Mouse (Mus musculus) cerebellum, adult (tissue): Measurements from ENCODE around the gene Ano6.
"Not testable (repeated sequence)": the region's sequence is repeated elsewhere in the genome, so short reads cannot be mapped to it uniquely, and the experiment has no call there.

Experiments
- ATAC-seq: cut with Nextera tagmentation; 2 replicates; pipeline ENCODE4 v1.9.2; 2017; ENCODE audit warnings: mild to moderate bottlenecking, moderate library complexity, mixed read lengths; ENCODE audit not compliant: insufficient number of reproducible peaks, low FRiP score, low TSS enrichment

Ano6 gene

DNA sequence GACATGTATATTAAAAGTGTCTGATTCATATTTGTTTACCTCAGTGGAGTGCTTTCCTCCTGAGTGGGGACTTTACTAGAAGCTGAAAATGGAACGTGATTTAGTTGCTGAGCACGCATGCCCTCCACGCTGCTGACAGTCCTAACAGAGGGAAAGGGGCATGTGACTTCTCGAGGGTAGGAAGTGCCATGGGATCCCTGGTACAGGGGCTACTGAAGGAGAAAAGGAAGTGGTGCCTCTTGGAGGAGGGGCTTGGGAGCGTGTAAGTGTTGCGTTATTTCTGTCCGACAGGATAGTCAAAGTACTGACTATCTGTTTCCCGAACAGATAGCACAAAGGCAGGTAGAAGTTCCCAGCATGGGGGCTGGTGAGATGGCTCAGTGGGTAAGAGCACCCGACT lies 31.5 kb downstream of the Ano6 start:
- no peak for ATAC-seq

- ATAC-seq, result no peak
These were observed 33.0 kb downstream of the Ano6 start for GRCm38 (mm10) chr15:95823383-95824306.

DNA sequence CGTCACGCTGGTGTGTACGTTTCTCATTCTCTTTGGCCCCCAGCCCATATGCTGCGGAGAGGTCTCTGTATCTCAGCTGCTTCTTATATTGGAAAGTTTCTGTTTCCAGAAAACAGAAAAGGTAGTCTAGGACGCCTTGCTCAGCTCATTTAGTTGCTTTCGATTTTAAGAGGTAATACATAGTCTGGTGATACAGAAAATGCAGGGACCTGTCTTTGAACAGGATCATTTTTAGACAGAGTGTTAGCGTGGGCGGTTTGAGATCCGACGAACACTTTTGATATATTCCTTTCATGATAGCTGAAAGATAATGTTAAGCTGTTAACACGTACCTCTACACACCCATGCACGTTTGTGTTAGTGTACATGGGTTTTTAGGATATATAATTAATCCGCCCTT lies 35.9 kb downstream of the Ano6 start:
- ATAC-seq, result no peak

DNA sequence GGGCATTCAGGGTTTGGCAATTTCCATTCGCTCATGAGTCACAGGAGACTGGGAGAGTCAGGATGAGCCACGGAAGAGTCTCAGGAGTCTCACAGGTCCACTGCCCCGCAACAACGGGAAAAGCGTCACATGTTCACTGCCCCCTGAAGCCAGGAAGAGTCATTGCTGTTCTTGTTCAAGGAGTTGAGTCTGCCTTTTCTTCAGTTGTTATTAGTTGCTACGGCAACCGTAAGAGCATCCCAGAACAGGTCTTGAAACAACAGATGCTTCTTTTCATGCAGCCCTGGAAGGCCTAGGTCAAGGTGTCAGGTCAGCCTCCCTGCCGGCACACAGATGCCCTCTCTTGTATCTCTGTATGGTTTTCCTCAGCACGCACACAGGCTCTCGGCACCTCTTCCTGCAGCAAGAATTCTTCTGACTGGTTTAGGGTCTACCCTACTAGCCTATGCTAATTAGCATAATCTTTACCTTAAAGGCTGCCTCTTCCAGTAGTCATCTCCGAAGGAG lies 36.9 kb downstream of the Ano6 start:
- ATAC-seq, result no peak

DNA sequence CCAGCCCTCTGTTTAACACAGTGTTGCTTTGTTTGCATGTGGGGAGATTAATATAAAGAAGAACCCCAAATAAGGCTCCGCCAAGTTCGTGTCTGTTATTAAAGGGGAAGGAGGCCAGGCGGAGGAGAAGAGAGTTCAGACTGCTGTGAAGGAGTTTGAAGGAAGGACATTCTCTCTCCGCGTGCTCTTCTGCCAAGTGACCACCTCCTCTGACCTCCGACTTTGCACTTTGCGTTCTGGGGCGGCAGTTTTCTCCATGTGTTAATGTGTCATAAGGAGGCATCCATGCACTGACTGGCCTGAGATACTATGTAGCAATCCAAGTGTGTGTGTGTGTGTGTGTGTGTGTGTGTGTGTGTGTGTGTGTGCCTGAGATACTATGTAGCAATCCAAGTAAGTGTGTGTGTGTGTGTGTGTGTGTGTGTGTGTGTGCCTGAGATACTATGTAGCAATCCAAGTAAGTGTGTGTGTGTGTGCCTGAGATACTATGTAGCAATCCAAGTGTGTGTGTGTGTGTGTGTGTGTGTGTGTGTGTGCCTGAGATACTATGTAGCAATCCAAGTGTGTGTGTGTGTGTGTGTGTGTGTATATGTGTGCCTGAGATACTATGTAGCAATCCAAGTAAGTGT lies 37.5 kb downstream of the Ano6 start:
- ATAC-seq, result not testable (repeated sequence)

GRCm38 (mm10) chr15:95828647-95829254 lies 38.1 kb downstream of the Ano6 start:
- no peak for ATAC-seq

DNA sequence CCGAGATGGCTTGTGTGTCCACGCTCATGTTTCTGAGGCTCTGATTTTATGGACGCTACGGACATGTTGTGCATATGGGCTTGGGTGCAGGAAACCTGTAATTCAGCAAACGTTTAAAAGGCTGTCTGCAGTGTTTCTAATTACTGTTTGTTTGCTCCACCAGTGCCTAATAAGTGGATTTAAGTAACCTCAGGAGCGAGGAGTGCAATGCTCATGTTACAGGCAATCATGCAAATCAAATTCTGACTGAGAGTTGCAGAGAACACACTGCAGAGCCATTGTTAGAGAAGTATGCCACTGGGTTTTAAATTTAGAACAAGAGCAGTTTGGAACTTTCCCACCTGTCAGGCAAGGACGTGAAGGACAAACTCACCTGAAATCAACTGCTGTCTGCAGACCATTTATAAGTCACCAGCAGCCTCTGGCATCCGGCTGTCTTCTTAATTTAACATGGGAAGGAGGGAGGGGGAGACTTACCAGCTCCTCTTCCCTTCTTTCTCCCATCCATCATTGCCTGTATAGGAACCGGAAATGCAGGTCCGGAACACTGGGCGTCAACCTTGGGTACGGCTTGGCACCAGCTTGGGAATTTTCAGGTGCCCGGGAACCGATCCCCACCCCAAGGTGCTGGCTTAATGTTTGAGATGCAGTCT lies 39.0 kb downstream of the Ano6 start:
- no peak for ATAC-seq

GRCm38 (mm10) chr15:95830206-95830560 lies 39.5 kb downstream of the Ano6 start:
- no peak for ATAC-seq

GRCm38 (mm10) chr15:95833292-95833691 lies 42.6 kb downstream of the Ano6 start:
- no peak for ATAC-seq

- ATAC-seq, result no peak
These were observed 45.4 kb downstream of the Ano6 start for GRCm38 (mm10) chr15:95836077-95836476.

GRCm38 (mm10) chr15:95836646-95837434 lies 46.2 kb downstream of the Ano6 start:
- ATAC-seq, result no peak

- no peak for ATAC-seq
These were observed 46.9 kb downstream of the Ano6 start for GRCm38 (mm10) chr15:95837570-95837969.

DNA sequence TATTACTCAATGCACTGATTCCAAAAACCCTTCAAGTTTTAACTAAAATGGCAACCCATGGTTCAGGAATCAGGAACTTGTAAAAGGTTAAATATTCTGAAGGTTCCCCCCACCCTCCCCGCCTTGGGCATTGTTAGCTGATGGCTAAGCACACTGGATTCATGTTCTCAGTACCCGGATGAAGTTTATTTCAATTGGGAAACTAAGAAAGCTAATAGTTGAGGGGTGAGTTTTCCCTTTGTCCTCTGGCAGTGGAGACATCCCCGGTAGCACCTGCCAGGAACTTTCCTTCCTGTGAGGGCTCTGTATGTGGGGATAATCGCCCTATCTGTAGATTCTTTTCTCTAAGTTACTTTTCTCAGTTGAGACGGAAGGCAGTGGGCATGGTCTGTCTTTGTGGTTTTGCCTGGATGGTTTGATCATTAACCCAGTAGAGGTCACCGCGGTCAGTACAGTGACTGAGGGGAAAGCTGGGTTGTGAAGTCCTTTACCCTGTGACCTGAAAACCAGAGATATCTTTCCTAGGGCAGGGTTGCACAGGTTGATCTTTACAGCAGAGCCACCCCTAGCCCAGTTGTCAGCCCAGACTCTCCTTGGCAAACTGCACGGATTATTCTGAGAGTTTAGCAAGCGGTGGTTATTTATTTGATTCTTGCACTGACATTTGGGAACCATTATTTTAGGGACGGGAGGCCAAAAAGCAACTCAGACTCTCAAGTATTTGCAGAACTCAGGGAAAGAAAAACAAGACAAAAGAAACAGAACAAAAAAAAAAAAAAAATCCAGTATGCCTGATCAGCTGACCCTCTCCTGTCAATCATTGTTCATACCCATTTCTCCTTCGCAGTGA lies 47.8 kb downstream of the Ano6 start:
- no peak for ATAC-seq

DNA sequence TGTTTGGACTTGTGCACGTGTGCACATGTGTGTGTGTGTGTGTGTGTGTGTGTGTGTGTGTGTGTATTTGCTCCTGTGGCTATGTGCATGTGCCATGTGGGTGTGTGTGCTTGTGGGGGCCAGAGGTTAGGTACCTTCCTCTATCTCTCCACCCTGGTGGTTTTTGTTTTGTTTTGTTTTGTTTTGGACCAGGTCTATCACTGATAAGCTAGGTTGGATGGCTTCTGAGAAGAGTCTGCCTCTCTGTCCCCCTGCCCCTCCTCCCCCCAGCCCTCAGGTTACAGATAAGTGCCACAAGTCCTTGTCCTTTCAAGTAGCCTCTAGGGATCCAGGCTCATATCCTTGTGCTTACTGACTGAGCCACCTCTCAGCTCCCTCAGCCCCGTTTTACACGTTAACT lies 49.1 kb downstream of the Ano6 start:
- no peak for ATAC-seq

- no peak for ATAC-seq
These were observed 52.7 kb downstream of the Ano6 start for GRCm38 (mm10) chr15:95843183-95843949.

DNA sequence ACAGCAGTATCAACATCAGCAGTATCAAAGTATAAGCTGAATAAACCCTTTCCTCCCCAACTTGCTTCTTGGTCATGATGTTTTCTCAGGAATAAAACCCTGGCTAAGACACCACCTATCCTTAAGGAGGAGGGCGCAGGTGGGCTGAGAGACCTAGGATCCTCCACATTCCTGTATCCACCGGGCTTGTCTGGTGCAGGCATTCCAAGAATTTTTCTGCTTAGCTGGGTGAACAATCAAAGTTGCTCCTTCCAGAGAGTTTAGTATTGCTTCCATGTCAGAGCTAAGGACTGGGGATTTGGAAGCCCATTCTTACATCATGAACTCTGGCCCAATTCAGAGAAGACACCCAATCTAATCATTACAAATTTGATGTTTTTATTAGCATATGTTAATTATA lies 53.8 kb downstream of the Ano6 start:
- ATAC-seq, result no peak

GRCm38 (mm10) chr15:95846102-95846501 lies 55.5 kb downstream of the Ano6 start:
- no peak for ATAC-seq

DNA sequence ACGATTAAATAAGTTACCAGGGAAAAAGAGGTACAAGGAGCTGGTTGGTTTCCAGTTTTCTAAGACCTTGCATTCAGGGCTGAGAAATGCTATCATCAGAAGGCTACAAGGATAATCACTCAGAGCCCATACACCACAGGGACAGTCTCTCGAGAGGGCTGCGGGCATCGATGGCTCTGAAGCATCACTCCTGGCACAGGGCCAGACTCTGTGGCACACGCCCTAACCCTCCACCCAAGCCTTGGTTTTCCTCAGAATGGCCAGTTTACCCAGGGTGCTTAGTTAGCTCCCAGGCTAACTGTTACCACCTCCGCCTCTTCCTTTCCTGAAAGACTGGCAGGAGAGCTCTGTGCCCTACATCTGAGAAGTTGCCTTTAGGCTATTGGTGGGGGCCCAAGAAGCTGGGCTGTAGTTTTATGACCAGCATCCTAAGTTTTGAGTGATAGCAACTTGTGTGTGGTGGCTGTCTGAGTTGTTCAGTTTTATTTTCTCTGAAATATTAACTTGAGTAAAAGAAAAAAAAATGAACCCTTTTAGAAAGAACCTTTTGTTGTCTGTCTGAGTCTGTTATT lies 57.9 kb downstream of the Ano6 start:
- no peak for ATAC-seq
